Comparison of ENCODE assay signal across 12 mouse cellular contexts in the genomic region with DNA sequence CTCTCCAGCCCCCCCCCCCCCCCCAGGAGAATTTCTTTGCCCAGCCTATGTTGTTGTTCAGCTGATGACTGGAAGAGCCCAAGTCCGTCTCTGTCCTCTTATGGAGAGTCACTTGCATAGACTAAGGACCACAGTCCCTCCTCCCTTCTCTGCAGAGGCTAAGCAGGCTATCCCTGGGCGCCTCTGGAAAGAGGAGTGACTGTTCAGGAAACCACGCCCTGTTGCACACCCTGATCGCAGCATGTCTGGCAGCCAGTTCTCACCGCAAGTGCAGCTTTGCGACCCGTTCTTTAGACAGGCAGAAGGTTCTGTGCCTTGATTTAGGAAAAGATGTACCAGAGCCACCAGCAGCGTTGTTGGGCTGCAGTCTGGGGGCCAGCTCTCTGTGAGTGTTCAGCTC. TPM values are rescaled to one million over a fixed set of nuclear protein-coding genes. Genes with fewer than 3 reads are reported as not detected.
A peak's percentile ranks its signal among the peaks of the same experiment; 100 is the strongest.
DNase-seq lines count a peak whose midpoint lies in the region; ATAC-seq lines count a peak whose summit lies in the region.
"Had no signal": no experiment of that assay in that cellular context is flagged by ENCODE, and none has a peak within 500 bp of the region (broad histone marks: within the 10 kb centered on the region; RNA-seq: fewer than 3 reads in every experiment).

No protein-coding gene starts in this region.

- peak; percentile 85 for DNase-seq in heart, embryonic 10.5 days (ENCODE audit: low spot score)
- DNase-seq in ES-CJ7 (ENCODE audit: low read depth, low spot score): peak; percentile 61
- peak; percentile 35 for DNase-seq in lung, postnatal 36 days
- DNase-seq in embryo, embryonic 10.5 days (ENCODE audit: low spot score): no peak
- no peak for DNase-seq in midbrain, embryonic 11.5 days (ENCODE audit: low spot score, missing footprints)
- DNase-seq in layer of hippocampus, adult 11-12 months (ENCODE audit: low spot score): no peak
- DNase-seq: kidney, postnatal 10 days had no signal

- peaks cover 94% of the 10 kb centered on the region for H3K36me3 ChIP-seq in heart, embryonic 10.5 days
- peaks cover 30% of the 10 kb centered on the region for H3K36me3 ChIP-seq in heart, embryonic 11.5 days (ENCODE audit: control insufficient read depth, insufficient read depth, low read length)
- H3K36me3 ChIP-seq in heart, embryonic 12.5 days: peaks cover 91% of the 10 kb centered on the region
- peaks cover 41% of the 10 kb centered on the region for H3K36me3 ChIP-seq in midbrain, embryonic 11.5 days (ENCODE audit: control insufficient read depth, insufficient read depth, low read length)

- no peak overlapping the region for H3K4me2 ChIP-seq in heart, embryonic 11.5 days
- H3K4me2 ChIP-seq in heart, embryonic 12.5 days: no peak overlapping the region
- H3K4me2 ChIP-seq in midbrain, embryonic 11.5 days: no peak overlapping the region
- H3K4me2 ChIP-seq: embryonic facial prominence, embryonic 12.5 days; midbrain, embryonic 15.5 days had no signal

- no peak for ATAC-seq in heart, embryonic 11.5 days (replicated peaks; ENCODE audit: insufficient number of reproducible peaks, low FRiP score, low TSS enrichment)
- no peak for ATAC-seq in heart, embryonic 12.5 days (ENCODE audit: insufficient number of reproducible peaks, low FRiP score)
- no peak for ATAC-seq in midbrain, embryonic 11.5 days (ENCODE audit: low FRiP score)
- ATAC-seq: activated CD4-positive, CD25-positive, alpha-beta regulatory T cell, adult 4 months; midbrain, embryonic 15.5 days had no signal

- H3K27ac ChIP-seq in heart, embryonic 10.5 days: no peak overlapping the region
- no peak overlapping the region for H3K27ac ChIP-seq in heart, embryonic 11.5 days (ENCODE audit: low read depth, low read length)
- H3K27ac ChIP-seq in heart, embryonic 12.5 days (ENCODE audit: poor library complexity, severe bottlenecking): peak overlapping the region; percentile 22; the same call in 1 of the 2 replicates
- no peak overlapping the region for H3K27ac ChIP-seq in midbrain, embryonic 11.5 days (ENCODE audit: low read depth, low read length)
- H3K27ac ChIP-seq: embryonic facial prominence, embryonic 12.5 days; midbrain, embryonic 15.5 days had no signal

- no peak overlapping the region for H3K4me3 ChIP-seq in heart, embryonic 10.5 days
- H3K4me3 ChIP-seq in heart, embryonic 11.5 days (ENCODE audit: low read depth, low read length): no peak overlapping the region
- no peak overlapping the region for H3K4me3 ChIP-seq in heart, embryonic 12.5 days
- no peak overlapping the region for H3K4me3 ChIP-seq in midbrain, embryonic 11.5 days (ENCODE audit: low read depth, low read length)
- H3K4me3 ChIP-seq: embryonic facial prominence, embryonic 12.5 days; midbrain, embryonic 15.5 days had no signal

- H3K4me1 ChIP-seq in heart, embryonic 10.5 days: peaks cover 13% of the 10 kb centered on the region
- H3K4me1 ChIP-seq in heart, embryonic 11.5 days (ENCODE audit: control insufficient read depth, insufficient read depth, low read length): peaks cover 14% of the 10 kb centered on the region
- H3K4me1 ChIP-seq in heart, embryonic 12.5 days (replicated peaks): peaks cover 16% of the 10 kb centered on the region
- no peaks in the 10 kb centered on the region for H3K4me1 ChIP-seq in midbrain, embryonic 11.5 days (ENCODE audit: control insufficient read depth, insufficient read depth, low read length)
- H3K4me1 ChIP-seq: embryonic facial prominence, embryonic 12.5 days; midbrain, embryonic 15.5 days had no signal

- H3K9ac ChIP-seq in heart, embryonic 11.5 days (ENCODE audit: low read depth, low read length): no peak overlapping the region
- H3K9ac ChIP-seq in heart, embryonic 12.5 days: no peak overlapping the region
- no peak overlapping the region for H3K9ac ChIP-seq in midbrain, embryonic 11.5 days (ENCODE audit: low read length)
- H3K9ac ChIP-seq: embryonic facial prominence, embryonic 12.5 days; midbrain, embryonic 15.5 days had no signal

- H3K27me3 ChIP-seq in heart, embryonic 10.5 days (ENCODE audit: insufficient read depth, poor library complexity, severe bottlenecking): no peaks in the 10 kb centered on the region
- no peaks in the 10 kb centered on the region for H3K27me3 ChIP-seq in heart, embryonic 11.5 days (ENCODE audit: control insufficient read depth, insufficient read depth, low read length)
- no peaks in the 10 kb centered on the region for H3K27me3 ChIP-seq in heart, embryonic 12.5 days (replicated peaks)
- no peaks in the 10 kb centered on the region for H3K27me3 ChIP-seq in midbrain, embryonic 11.5 days (ENCODE audit: control insufficient read depth, insufficient read depth, low read length)
- H3K27me3 ChIP-seq: embryonic facial prominence, embryonic 12.5 days; midbrain, embryonic 15.5 days had no signal

- H3K9me3 ChIP-seq in heart, embryonic 10.5 days: no peaks in the 10 kb centered on the region
- no peaks in the 10 kb centered on the region for H3K9me3 ChIP-seq in heart, embryonic 11.5 days (replicated peaks; ENCODE audit: control insufficient read depth, low read length)
- H3K9me3 ChIP-seq in heart, embryonic 12.5 days (replicated peaks): no peaks in the 10 kb centered on the region
- H3K9me3 ChIP-seq in midbrain, embryonic 11.5 days (ENCODE audit: control insufficient read depth, low read length): no peaks in the 10 kb centered on the region
- H3K9me3 ChIP-seq: embryonic facial prominence, embryonic 12.5 days; midbrain, embryonic 15.5 days had no signal

- WGBS in heart, embryonic 10.5 days: 67% methylated on average over 8 of the region's 8 CpGs
- 68% methylated on average over 8 of the region's 8 CpGs for WGBS in heart, embryonic 11.5 days (ENCODE audit: insufficient replicate concordance)
- 61% methylated on average over 8 of the region's 8 CpGs for WGBS in heart, embryonic 12.5 days
- 91% methylated on average over 8 of the region's 8 CpGs for WGBS in midbrain, embryonic 11.5 days

RNA-seq across cellular contexts. Expression of gene Cmtr1, which starts 22.5 kb away (rescaled TPM):
- polyA plus RNA-seq in heart, embryonic 10.5 days (2016; fragmentation: Nextera tagmentation; extraction: Ambion mirVana): 119 and 122 TPM in 2 replicates
- 99.9 and 101 TPM in 2 replicates for polyA plus RNA-seq in heart, embryonic 11.5 days (2014; fragmentation: Nextera tagmentation; extraction: Ambion mirVana)
- polyA plus RNA-seq in heart, embryonic 12.5 days (2016; fragmentation: Nextera tagmentation; extraction: Ambion mirVana): 123 and 124 TPM in 2 replicates
- polyA plus RNA-seq in midbrain, embryonic 11.5 days (2014; fragmentation: Nextera tagmentation; extraction: Ambion mirVana): 144 and 150 TPM in 2 replicates

RNA-seq across cellular contexts. Expression of gene Gm28043, which starts 23.2 kb away (rescaled TPM):
- 2.3 and 2.4 TPM in 2 replicates for polyA plus RNA-seq in heart, embryonic 10.5 days (2016; fragmentation: Nextera tagmentation; extraction: Ambion mirVana)
- polyA plus RNA-seq in heart, embryonic 11.5 days (2014; fragmentation: Nextera tagmentation; extraction: Ambion mirVana): 2.3 and 2.9 TPM in 2 replicates
- polyA plus RNA-seq in heart, embryonic 12.5 days (2016; fragmentation: Nextera tagmentation; extraction: Ambion mirVana): 2.1 and 2.5 TPM in 2 replicates
- 2.2 and 2.7 TPM in 2 replicates for polyA plus RNA-seq in midbrain, embryonic 11.5 days (2014; fragmentation: Nextera tagmentation; extraction: Ambion mirVana)

RNA-seq across cellular contexts. Expression of gene Rnf8, which starts 23.3 kb away (rescaled TPM):
- polyA plus RNA-seq in heart, embryonic 10.5 days (2016; fragmentation: Nextera tagmentation; extraction: Ambion mirVana): 70.9 and 85.7 TPM in 2 replicates
- 61.9 and 66.9 TPM in 2 replicates for polyA plus RNA-seq in heart, embryonic 11.5 days (2014; fragmentation: Nextera tagmentation; extraction: Ambion mirVana)
- 52.2 and 58.7 TPM in 2 replicates for polyA plus RNA-seq in heart, embryonic 12.5 days (2016; fragmentation: Nextera tagmentation; extraction: Ambion mirVana)
- polyA plus RNA-seq in midbrain, embryonic 11.5 days (2014; fragmentation: Nextera tagmentation; extraction: Ambion mirVana): 106 and 111 TPM in 2 replicates

Comparison
In these comparisons a context has a peak if more than half of its experiments do, and no peak if none do; other contexts are left out.
1. DNase-seq: peak in heart, embryonic 10.5 days (single experiment), ES-CJ7 (single experiment) and lung, postnatal 36 days (single experiment); none in embryo, embryonic 10.5 days (single experiment), midbrain, embryonic 11.5 days (single experiment) and layer of hippocampus, adult 11-12 months (single experiment).